Mouse (Mus musculus) lung, adult 2 months (tissue): ENCODE data around the gene Nav2.

Source experiments
- CTCF ChIP-seq: fragments of 200-500 bp; IDR thresholded peaks from 2 replicates; pipeline ENCODE4 v1.5.1; 2011; ENCODE audit warnings: mild to moderate bottlenecking, low read length, control low read depth; ENCODE audit not compliant: insufficient read depth
- POLR2A ChIP-seq: fragments of 200-500 bp; IDR thresholded peaks from 2 replicates; pipeline ENCODE4 v1.6.1; 2011; ENCODE audit warnings: low read depth, mild to moderate bottlenecking, control low read depth, low read length, borderline replicate concordance; ENCODE audit errors: extremely low read depth

DNA sequence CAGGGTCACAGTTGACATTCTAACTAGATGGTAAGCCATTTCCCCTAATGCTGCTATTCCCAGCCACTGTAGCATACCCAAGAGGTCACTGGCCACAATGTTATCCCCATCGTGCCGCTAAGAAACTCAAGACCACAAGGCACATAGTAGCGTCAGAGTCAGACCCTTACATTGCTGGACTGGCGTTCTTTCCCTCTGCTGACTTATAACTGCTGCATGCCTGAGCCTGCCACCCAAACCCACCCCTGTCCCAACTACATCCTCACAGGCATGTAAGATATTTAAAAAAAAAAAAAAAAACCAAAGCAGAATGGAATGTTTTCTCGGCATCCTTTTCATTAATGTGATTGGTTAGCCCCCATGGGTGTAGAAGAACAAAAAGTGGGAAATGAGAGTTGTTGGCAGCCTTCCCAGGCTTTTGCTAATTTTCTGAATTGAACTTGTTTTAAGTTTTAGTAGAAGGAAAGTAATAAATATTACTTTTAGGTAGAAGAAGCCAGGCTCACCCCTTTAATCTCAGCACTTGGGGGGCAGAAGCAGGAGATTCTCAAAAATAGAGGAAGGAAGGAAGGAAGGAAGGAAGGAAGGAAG lies 678.1 kb downstream of the Nav2 start:
- TF ChIP-seq CTCF (no peak), POLR2A (no peak)
